Mouse (Mus musculus) testis, adult 2 months (tissue): ENCODE results near the gene Gm6040.

Experiments
- CTCF ChIP-seq: fragments of 200-500 bp; IDR thresholded peaks from 2 replicates; pipeline ENCODE4 v1.5.1; 2012; ENCODE audit warnings: low read depth, mild to moderate bottlenecking, inconsistent platforms, low read length, moderate library complexity; ENCODE audit not compliant: control insufficient read depth, insufficient read depth, insufficient replicate concordance
- POLR2A ChIP-seq: fragments of 200-500 bp; IDR thresholded peaks from 2 replicates; pipeline ENCODE4 v1.6.1; 2012; ENCODE audit warnings: low read depth, mild to moderate bottlenecking, inconsistent platforms, low read length, moderate library complexity; ENCODE audit not compliant: control insufficient read depth

- TF ChIP-seq POLR2A (no peak), CTCF (no peak)
Measured at GRCm38 (mm10) chr8:20912288-20912687, 9.6 kb downstream of the Gm6040 start.
